Mouse (Mus musculus): ENCODE results near the gene Unc50. TPM values are rescaled to one million over a fixed set of nuclear protein-coding genes. Genes with fewer than 3 reads are reported as not detected.

Gene Unc50
- polyA plus RNA-seq, 1 experiment from 2014 or later = 142 TPM

DNA sequence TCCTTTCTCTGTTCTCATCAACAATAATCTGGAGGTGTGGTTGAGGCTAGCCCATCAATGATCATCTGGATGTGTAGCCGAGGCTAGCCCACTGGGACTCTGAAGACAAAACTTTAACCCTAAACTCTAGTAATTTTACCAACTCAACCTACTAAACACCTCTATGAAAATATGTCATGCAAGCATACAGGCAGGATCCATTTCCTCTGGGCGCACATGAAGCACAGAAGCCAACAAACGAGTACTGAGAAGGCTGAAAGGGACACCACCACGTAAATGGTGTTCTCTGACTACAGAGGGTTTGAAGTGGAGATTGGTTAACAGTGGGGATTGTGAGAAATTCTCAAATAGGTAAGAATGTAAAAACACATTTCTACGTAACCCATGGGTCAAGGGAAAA, 47.3 kb downstream of the Unc50 start:
- no peaks in the 10 kb centered on the region for H3K36me3 ChIP-seq (ENCODE audit: control insufficient read depth, insufficient read depth, low read length)
- H3K27ac ChIP-seq (replicated peaks; ENCODE audit: low read depth, low read length) = no peak overlapping the region
- no peak overlapping the region for H3K9ac ChIP-seq (ENCODE audit: low read depth, low read length)
- no peaks in the 10 kb centered on the region for H3K9me3 ChIP-seq (ENCODE audit: control insufficient read depth, low read length)
- H3K4me2 ChIP-seq (ENCODE audit: low read depth, low read length) = no peak overlapping the region
- WGBS = 84% methylated on average over 5 of the region's 5 CpGs
- no peaks in the 10 kb centered on the region for H3K4me1 ChIP-seq (ENCODE audit: control insufficient read depth, insufficient read depth, low read length)
- no peak overlapping the region for H3K4me3 ChIP-seq (ENCODE audit: low read depth, low read length)
- DNase-seq (ENCODE audit: low spot score) = no peak
- H3K27me3 ChIP-seq (replicated peaks; ENCODE audit: control insufficient read depth, insufficient read depth, low read length) = no peaks in the 10 kb centered on the region
- no peak for ATAC-seq (ENCODE audit: low read depth)

DNA sequence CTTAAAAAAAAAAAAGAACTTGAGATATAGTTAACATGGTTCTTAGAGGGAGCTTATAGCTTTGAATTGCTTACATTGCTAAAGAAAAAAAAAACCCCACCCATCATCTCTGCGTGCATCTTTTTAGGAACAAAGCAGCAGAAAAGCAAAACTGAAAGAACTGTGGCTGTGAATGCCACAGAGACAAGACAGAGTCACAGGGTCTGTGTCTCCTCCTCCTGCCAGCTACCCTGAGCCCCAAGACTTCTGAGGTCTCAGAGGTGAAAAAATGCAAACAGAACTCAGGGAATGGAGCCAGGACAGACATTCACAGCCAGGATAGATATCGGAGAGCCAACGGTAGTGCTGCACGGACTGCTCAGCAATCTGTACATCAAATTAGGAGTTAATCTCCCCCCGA, 48.0 kb downstream of the Unc50 start:
- no peaks in the 10 kb centered on the region for H3K27me3 ChIP-seq (replicated peaks; ENCODE audit: control insufficient read depth, insufficient read depth, low read length)
- no peaks in the 10 kb centered on the region for H3K4me1 ChIP-seq (ENCODE audit: control insufficient read depth, insufficient read depth, low read length)
- no peak for ATAC-seq (ENCODE audit: low read depth)
- no peak overlapping the region for H3K4me3 ChIP-seq (ENCODE audit: low read depth, low read length)
- H3K4me2 ChIP-seq (ENCODE audit: low read depth, low read length) = no peak overlapping the region
- no peak overlapping the region for H3K27ac ChIP-seq (replicated peaks; ENCODE audit: low read depth, low read length)
- H3K9me3 ChIP-seq (ENCODE audit: control insufficient read depth, low read length) = no peaks in the 10 kb centered on the region
- no peaks in the 10 kb centered on the region for H3K36me3 ChIP-seq (ENCODE audit: control insufficient read depth, insufficient read depth, low read length)
- 64% methylated on average over 5 of the region's 5 CpGs for WGBS
- 0 out of 2 replicates have a peak overlapping the region, but pooled peaks have one; percentile 25 for H3K9ac ChIP-seq (ENCODE audit: low read depth, low read length)
- DNase-seq (ENCODE audit: low spot score) = no peak

DNA sequence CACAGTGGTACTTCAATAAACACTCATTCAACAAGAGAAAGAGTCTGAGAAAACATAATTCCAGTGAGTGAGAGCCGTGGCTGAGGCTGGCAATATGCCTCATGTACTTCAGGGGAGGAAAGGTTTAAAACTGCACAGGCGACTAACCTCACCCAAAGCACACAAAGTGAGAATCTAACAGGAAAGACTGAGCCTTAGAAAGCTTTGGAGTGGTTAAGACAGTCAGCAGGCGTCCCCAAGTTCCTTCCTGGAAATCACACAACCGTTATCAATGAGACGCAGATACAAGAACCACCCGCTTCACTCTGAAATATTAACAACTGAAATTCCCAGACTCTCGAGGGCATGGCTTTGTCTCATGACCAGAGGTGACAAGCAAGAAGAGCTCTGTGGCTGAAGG, 48.5 kb downstream of the Unc50 start:
- Histone ChIP-seq H3K27me3 (replicated peaks; ENCODE audit: control insufficient read depth, insufficient read depth, low read length) (no peaks in the 10 kb centered on the region), H3K4me1 (ENCODE audit: control insufficient read depth, insufficient read depth, low read length) (no peaks in the 10 kb centered on the region), H3K36me3 (ENCODE audit: control insufficient read depth, insufficient read depth, low read length) (no peaks in the 10 kb centered on the region), H3K9me3 (ENCODE audit: control insufficient read depth, low read length) (no peaks in the 10 kb centered on the region), H3K9ac (ENCODE audit: low read depth, low read length) (0 out of 2 replicates have a peak overlapping the region, but pooled peaks have one; percentile 25), H3K4me2 (ENCODE audit: low read depth, low read length) (no peak overlapping the region), H3K27ac (replicated peaks; ENCODE audit: low read depth, low read length) (no peak overlapping the region), H3K4me3 (ENCODE audit: low read depth, low read length) (no peak overlapping the region)
- ATAC-seq (ENCODE audit: low read depth) (no peak), DNase-seq (ENCODE audit: low spot score) (no peak)
- WGBS = 69% methylated on average over 7 of the region's 7 CpGs

DNA sequence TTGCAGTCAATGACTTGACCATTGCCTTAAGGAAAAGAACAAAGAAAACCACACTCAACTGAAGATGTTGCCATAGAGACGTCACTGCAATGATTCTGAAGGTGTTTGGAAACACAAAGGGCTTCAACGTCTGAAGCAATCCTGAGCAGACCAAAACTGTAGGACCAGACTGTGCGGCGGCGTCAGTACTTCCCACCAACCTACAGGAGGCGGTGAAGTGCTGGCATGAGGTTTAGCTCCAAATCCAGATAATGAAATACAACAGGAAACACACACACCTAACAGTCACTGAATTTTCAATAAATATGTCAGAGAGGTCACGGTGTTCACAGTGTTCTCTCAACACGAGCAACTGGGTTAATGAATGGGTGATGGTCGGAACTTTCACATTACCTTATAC, 49.1 kb downstream of the Unc50 start:
- DNase-seq (ENCODE audit: low spot score) (no peak), ATAC-seq (ENCODE audit: low read depth) (no peak)
- 78% methylated on average over 9 of the region's 9 CpGs for whole genome bisulfite sequencing
- no peaks in the 10 kb centered on the region for H3K4me1 ChIP-seq (ENCODE audit: control insufficient read depth, insufficient read depth, low read length)
- H3K4me3 ChIP-seq (ENCODE audit: low read depth, low read length) = no peak overlapping the region
- H3K36me3 ChIP-seq (ENCODE audit: control insufficient read depth, insufficient read depth, low read length) = no peaks in the 10 kb centered on the region
- H3K9ac ChIP-seq (ENCODE audit: low read depth, low read length) = no peak overlapping the region
- no peak overlapping the region for H3K27ac ChIP-seq (replicated peaks; ENCODE audit: low read depth, low read length)
- no peak overlapping the region for H3K4me2 ChIP-seq (ENCODE audit: low read depth, low read length)
- no peaks in the 10 kb centered on the region for H3K9me3 ChIP-seq (ENCODE audit: control insufficient read depth, low read length)
- H3K27me3 ChIP-seq (replicated peaks; ENCODE audit: control insufficient read depth, insufficient read depth, low read length) = no peaks in the 10 kb centered on the region

DNA sequence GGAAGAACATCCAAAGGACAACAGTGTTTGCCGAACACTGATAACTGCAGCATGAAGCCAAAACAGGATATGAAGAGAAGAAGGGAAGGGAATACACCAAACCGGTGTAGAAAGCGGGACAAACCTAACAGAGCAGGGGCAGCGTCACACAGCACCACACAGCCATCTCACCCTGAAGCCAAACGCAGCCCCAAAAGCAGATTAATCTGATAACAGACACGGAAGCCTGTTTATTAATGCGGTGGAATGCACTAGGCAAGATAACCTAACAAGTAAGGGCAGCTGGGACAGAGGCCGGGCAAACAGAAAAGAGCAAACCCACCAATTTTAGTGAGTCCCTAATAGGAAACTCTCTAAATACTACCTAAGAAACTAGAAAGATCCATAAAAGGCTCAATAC, 49.8 kb downstream of the Unc50 start:
- no peak overlapping the region for H3K4me3 ChIP-seq (ENCODE audit: low read depth, low read length)
- H3K36me3 ChIP-seq (ENCODE audit: control insufficient read depth, insufficient read depth, low read length) = no peaks in the 10 kb centered on the region
- no peak overlapping the region for H3K9ac ChIP-seq (ENCODE audit: low read depth, low read length)
- no peaks in the 10 kb centered on the region for H3K27me3 ChIP-seq (replicated peaks; ENCODE audit: control insufficient read depth, insufficient read depth, low read length)
- H3K9me3 ChIP-seq (ENCODE audit: control insufficient read depth, low read length) = no peaks in the 10 kb centered on the region
- DNase-seq (ENCODE audit: low spot score) (no peak), ATAC-seq (ENCODE audit: low read depth) (no peak)
- H3K4me2 ChIP-seq (ENCODE audit: low read depth, low read length) = no peak overlapping the region
- H3K27ac ChIP-seq (replicated peaks; ENCODE audit: low read depth, low read length) = no peak overlapping the region
- no peaks in the 10 kb centered on the region for H3K4me1 ChIP-seq (ENCODE audit: control insufficient read depth, insufficient read depth, low read length)
- 75% methylated on average over 8 of the region's 8 CpGs for whole genome bisulfite sequencing

DNA sequence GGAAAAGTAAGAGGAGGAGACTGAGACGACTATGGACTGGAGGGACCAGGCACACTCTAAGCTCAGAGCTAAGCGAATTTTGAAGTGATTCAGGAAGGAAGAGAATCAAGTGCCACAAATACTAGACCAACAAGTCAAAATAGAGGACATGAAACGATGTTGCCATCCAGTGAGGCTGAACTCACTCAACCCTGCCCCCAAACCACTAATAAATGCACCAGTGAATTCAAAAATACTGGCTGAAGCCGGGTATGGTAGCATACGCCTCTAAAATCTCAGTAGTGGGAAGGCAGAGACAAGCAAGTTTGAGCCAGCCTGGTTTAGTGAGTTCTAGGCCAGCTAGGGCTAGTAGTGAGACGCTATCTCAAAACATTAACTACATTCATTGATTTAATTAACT, 50.8 kb downstream of the Unc50 start:
- 85% methylated on average over 6 of the region's 6 CpGs for WGBS
- no peaks in the 10 kb centered on the region for H3K4me1 ChIP-seq (ENCODE audit: control insufficient read depth, insufficient read depth, low read length)
- no peak overlapping the region for H3K4me3 ChIP-seq (ENCODE audit: low read depth, low read length)
- no peak overlapping the region for H3K4me2 ChIP-seq (ENCODE audit: low read depth, low read length)
- DNase-seq (ENCODE audit: low spot score) (no peak), ATAC-seq (ENCODE audit: low read depth) (no peak)
- H3K27ac ChIP-seq (replicated peaks; ENCODE audit: low read depth, low read length) = no peak overlapping the region
- H3K27me3 ChIP-seq (replicated peaks; ENCODE audit: control insufficient read depth, insufficient read depth, low read length) = no peaks in the 10 kb centered on the region
- H3K9ac ChIP-seq (ENCODE audit: low read depth, low read length) = no peak overlapping the region
- no peaks in the 10 kb centered on the region for H3K9me3 ChIP-seq (ENCODE audit: control insufficient read depth, low read length)
- H3K36me3 ChIP-seq (ENCODE audit: control insufficient read depth, insufficient read depth, low read length) = no peaks in the 10 kb centered on the region

DNA sequence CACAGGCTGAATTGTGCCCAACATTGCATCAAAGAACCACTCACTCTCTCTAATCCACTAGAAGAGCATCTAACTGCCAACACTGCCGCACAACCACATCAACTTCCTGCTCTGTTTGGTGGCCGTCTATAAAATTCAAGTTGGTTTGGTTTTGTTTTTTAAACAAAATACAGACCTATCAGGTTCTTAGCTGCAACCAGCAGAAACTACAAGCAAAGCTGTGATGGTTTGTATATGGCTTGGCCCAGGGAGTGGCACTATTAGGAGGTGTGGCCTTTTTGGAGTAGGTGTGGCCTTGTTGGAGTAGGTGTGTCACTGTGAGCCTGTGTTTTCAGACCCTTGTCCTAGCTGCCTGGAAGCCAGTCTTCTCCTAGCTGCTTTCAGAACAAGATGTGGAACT, 51.4 kb downstream of the Unc50 start:
- no peaks in the 10 kb centered on the region for H3K36me3 ChIP-seq (ENCODE audit: control insufficient read depth, insufficient read depth, low read length)
- WGBS = 77% methylated on average over 2 of the region's 2 CpGs
- no peak for ATAC-seq (ENCODE audit: low read depth)
- no peaks in the 10 kb centered on the region for H3K4me1 ChIP-seq (ENCODE audit: control insufficient read depth, insufficient read depth, low read length)
- H3K4me2 ChIP-seq (ENCODE audit: low read depth, low read length) = no peak overlapping the region
- no peaks in the 10 kb centered on the region for H3K27me3 ChIP-seq (replicated peaks; ENCODE audit: control insufficient read depth, insufficient read depth, low read length)
- no peak overlapping the region for H3K4me3 ChIP-seq (ENCODE audit: low read depth, low read length)
- H3K9ac ChIP-seq (ENCODE audit: low read depth, low read length) = no peak overlapping the region
- DNase-seq (ENCODE audit: low spot score) = no peak
- H3K9me3 ChIP-seq (ENCODE audit: control insufficient read depth, low read length) = no peaks in the 10 kb centered on the region
- H3K27ac ChIP-seq (replicated peaks; ENCODE audit: low read depth, low read length) = no peak overlapping the region

DNA sequence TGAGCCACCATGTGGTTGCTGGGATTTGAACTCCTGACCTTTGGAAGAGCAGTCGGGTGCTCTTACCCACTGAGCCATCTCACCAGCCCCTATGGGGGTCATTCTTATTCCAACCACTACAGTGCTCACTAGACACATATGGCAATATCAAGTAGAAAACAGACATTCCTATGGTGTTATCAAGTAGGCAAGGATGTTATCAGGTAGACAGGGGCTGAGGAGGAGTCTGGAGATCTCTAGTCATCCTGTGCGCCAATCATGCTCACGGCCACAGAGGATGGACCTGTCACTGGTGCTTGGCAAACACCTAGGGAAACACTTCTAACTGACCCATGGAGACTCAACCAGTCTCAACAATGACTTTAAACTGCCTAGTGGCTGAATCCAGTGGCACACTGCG, 54.7 kb downstream of the Unc50 start:
- no peak for DNase-seq (ENCODE audit: low spot score)
- Histone ChIP-seq H3K27ac (replicated peaks; ENCODE audit: low read depth, low read length) (no peak overlapping the region), H3K9me3 (ENCODE audit: control insufficient read depth, low read length) (no peaks in the 10 kb centered on the region), H3K27me3 (replicated peaks; ENCODE audit: control insufficient read depth, insufficient read depth, low read length) (no peaks in the 10 kb centered on the region), H3K4me3 (ENCODE audit: low read depth, low read length) (no peak overlapping the region), H3K4me2 (ENCODE audit: low read depth, low read length) (no peak overlapping the region), H3K4me1 (ENCODE audit: control insufficient read depth, insufficient read depth, low read length) (no peaks in the 10 kb centered on the region), H3K9ac (ENCODE audit: low read depth, low read length) (no peak overlapping the region), H3K36me3 (ENCODE audit: control insufficient read depth, insufficient read depth, low read length) (no peaks in the 10 kb centered on the region)
- 96% methylated on average over 4 of the region's 4 CpGs for WGBS
- ATAC-seq (ENCODE audit: low read depth) = no peak

DNA sequence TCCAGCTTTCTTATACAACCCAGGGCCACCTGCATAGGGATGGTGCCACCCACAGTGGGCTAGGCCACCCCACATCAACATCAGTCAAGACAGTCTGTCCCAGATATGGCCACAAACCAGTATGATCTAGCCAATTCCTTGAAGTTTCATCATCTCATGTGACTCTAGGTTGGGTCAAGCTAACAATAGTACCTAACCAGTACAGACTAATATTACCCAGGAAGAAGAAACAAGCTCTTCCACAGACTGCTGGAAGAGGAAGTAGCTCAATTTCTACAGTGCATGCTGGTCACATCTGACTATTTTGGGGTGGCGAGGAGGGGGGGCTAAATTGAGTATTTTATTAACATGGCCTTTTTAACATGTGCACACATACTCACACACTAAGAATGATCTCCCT, 56.5 kb downstream of the Unc50 start:
- DNase-seq (ENCODE audit: low spot score) = no peak
- no peaks in the 10 kb centered on the region for H3K9me3 ChIP-seq (ENCODE audit: control insufficient read depth, low read length)
- WGBS = 90% methylated on average over 1 of the region's 1 CpGs
- no peaks in the 10 kb centered on the region for H3K4me1 ChIP-seq (ENCODE audit: control insufficient read depth, insufficient read depth, low read length)
- no peak overlapping the region for H3K27ac ChIP-seq (replicated peaks; ENCODE audit: low read depth, low read length)
- no peak overlapping the region for H3K9ac ChIP-seq (ENCODE audit: low read depth, low read length)
- H3K4me2 ChIP-seq (ENCODE audit: low read depth, low read length) = no peak overlapping the region
- ATAC-seq (ENCODE audit: low read depth) = no peak
- H3K4me3 ChIP-seq (ENCODE audit: low read depth, low read length) = no peak overlapping the region
- no peaks in the 10 kb centered on the region for H3K27me3 ChIP-seq (replicated peaks; ENCODE audit: control insufficient read depth, insufficient read depth, low read length)
- no peaks in the 10 kb centered on the region for H3K36me3 ChIP-seq (ENCODE audit: control insufficient read depth, insufficient read depth, low read length)

Data from embryonic facial prominence, embryonic 14.5 days (tissue).